In the genomic region with DNA sequence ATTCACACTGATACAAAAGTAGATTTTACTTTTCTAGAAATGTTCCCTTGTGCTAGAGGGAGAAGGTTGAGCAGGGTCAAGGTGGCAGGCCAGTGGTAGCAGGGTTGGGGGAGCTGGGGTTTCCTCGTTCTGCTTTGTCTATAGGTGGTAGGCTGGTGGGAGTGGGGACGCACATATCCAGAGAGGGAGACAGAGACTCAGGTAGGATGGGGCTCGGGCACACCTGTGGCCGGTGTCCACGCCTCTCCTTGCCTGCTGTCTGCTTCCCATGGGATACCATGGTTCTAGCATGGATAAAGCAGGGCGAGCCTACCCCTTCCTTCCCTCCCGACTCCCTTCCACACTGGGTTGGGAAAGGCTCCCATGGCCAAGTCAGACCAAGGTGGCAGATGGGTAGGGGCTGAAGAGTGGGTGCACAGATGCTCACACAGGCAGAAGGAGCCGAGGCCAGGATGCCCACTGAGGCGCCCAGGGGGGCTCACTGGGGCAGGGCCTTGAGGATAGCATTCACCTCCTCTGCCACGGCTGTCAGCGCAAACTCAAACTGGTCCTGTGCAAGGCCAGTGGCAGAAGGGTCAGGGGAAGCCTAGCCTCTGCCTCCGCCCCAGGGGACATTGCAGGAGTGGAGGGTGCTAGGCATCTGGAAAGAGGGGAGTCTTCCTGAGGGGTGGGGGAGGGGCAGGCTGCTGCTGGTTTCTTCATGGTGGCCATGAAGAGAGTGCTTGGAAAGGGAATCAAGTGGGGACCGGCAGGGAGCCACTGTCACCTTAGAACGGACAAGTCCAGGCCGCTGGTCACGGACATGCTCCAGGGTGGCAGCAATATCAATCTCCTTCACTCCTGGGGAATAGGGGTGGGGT, we compare ENCODE assay signal across 14 mouse cellular contexts. TPM values are rescaled to one million over a fixed set of nuclear protein-coding genes. Genes with fewer than 3 reads are reported as not detected.
A peak's percentile ranks its signal among the peaks of the same experiment; 100 is the strongest.
DNase-seq lines count a peak whose midpoint lies in the region; ATAC-seq and TF ChIP-seq lines count a peak whose summit lies in the region.
"Had no signal": no experiment of that assay in that cellular context is flagged by ENCODE, and none has a peak within 500 bp of the region (broad histone marks: within the 10 kb centered on the region; RNA-seq: fewer than 3 reads in every experiment).

No protein-coding gene starts in this region.

- TF ChIP-seq CTCF in cerebellum, adult 2 months (IDR thresholded peaks at IDR 0.05; ENCODE audit: borderline replicate concordance, insufficient read depth, low read depth, low read length): no peak

- peak overlapping the region; percentile 64; the same call in 1 of the 2 replicates for H3K27ac ChIP-seq in cerebellum, adult 2 months (ENCODE audit: insufficient read depth, low read length)
- no peak overlapping the region for H3K27ac ChIP-seq in hindbrain, embryonic 12.5 days
- no peak overlapping the region for H3K27ac ChIP-seq in hindbrain, embryonic 14.5 days
- H3K27ac ChIP-seq in midbrain, embryonic 13.5 days: no peak overlapping the region
- H3K27ac ChIP-seq in midbrain, embryonic 14.5 days (replicated peaks; ENCODE audit: low read depth, low read length): no peak overlapping the region
- H3K27ac ChIP-seq: embryonic facial prominence, embryonic 15.5 days had no signal

- ATAC-seq in cerebellum, adult (ENCODE audit: insufficient number of reproducible peaks, low FRiP score, low TSS enrichment): no peak
- ATAC-seq in hindbrain, embryonic 12.5 days (ENCODE audit: low FRiP score): no peak
- ATAC-seq in hindbrain, embryonic 14.5 days (ENCODE audit: low FRiP score): no peak
- no peak for ATAC-seq in midbrain, embryonic 13.5 days
- no peak for ATAC-seq in midbrain, embryonic 14.5 days (ENCODE audit: low FRiP score, low TSS enrichment)
- ATAC-seq in megakaryocyte-erythroid progenitor cell, adult 5-6 weeks (replicated peaks; ENCODE audit: low FRiP score, low TSS enrichment, poor library complexity, severe bottlenecking): no peak

- no peak for DNase-seq in cerebellum, adult 2 months
- DNase-seq in hindbrain, embryonic 14.5 days (ENCODE audit: low spot score): no peak
- DNase-seq in midbrain, embryonic 14.5 days: no peak
- no peak for DNase-seq in layer of hippocampus, adult 18-20 months (ENCODE audit: low spot score in 2 of 2)
- DNase-seq: thymus, postnatal 25 days had no signal

- TF ChIP-seq POLR2A in cerebellum, adult 2 months (IDR thresholded peaks at IDR 0.05; ENCODE audit: borderline replicate concordance, insufficient read depth, low read length): no peak

- H3K9ac ChIP-seq in hindbrain, embryonic 12.5 days: peak overlapping the region; percentile 1; the same call in 1 of the 2 replicates
- H3K9ac ChIP-seq in hindbrain, embryonic 14.5 days: no peak overlapping the region; the same call in 1 of the 2 replicates
- 0 out of 2 replicates have a peak overlapping the region, but pooled peaks have one; percentile 48 for H3K9ac ChIP-seq in midbrain, embryonic 13.5 days (replicated peaks)
- no peak overlapping the region for H3K9ac ChIP-seq in midbrain, embryonic 14.5 days (replicated peaks; ENCODE audit: low read length)
- H3K9ac ChIP-seq: embryonic facial prominence, embryonic 15.5 days had no signal

- peaks cover 13% of the 10 kb centered on the region for H3K36me3 ChIP-seq in hindbrain, embryonic 12.5 days
- H3K36me3 ChIP-seq in hindbrain, embryonic 14.5 days (replicated peaks; ENCODE audit: control insufficient read depth, insufficient read depth): peaks cover 6% of the 10 kb centered on the region
- peaks cover 17% of the 10 kb centered on the region for H3K36me3 ChIP-seq in midbrain, embryonic 13.5 days
- peaks cover 14% of the 10 kb centered on the region; the same call in 1 of the 2 replicates for H3K36me3 ChIP-seq in midbrain, embryonic 14.5 days (ENCODE audit: control insufficient read depth, insufficient read depth, low read length)

- no peak overlapping the region for H3K4me2 ChIP-seq in hindbrain, embryonic 12.5 days (replicated peaks)
- no peak overlapping the region for H3K4me2 ChIP-seq in hindbrain, embryonic 14.5 days (replicated peaks)
- no peak overlapping the region for H3K4me2 ChIP-seq in midbrain, embryonic 13.5 days (replicated peaks)
- no peak overlapping the region for H3K4me2 ChIP-seq in midbrain, embryonic 14.5 days (ENCODE audit: low read length)
- H3K4me2 ChIP-seq: embryonic facial prominence, embryonic 15.5 days had no signal

- no peak overlapping the region for H3K4me3 ChIP-seq in cerebellum, adult 2 months (replicated peaks; ENCODE audit: insufficient read depth, low read depth, low read length)
- H3K4me3 ChIP-seq in hindbrain, embryonic 12.5 days: no peak overlapping the region
- H3K4me3 ChIP-seq in hindbrain, embryonic 14.5 days (replicated peaks; ENCODE audit: low read length): no peak overlapping the region
- H3K4me3 ChIP-seq in midbrain, embryonic 13.5 days (replicated peaks): no peak overlapping the region
- no peak overlapping the region for H3K4me3 ChIP-seq in midbrain, embryonic 14.5 days (replicated peaks; ENCODE audit: low read depth, low read length)
- H3K4me3 ChIP-seq: embryonic facial prominence, embryonic 15.5 days had no signal

- H3K27me3 ChIP-seq in cerebellum, adult 2 months (ENCODE audit: control insufficient read depth, insufficient read depth, low read length): no peaks in the 10 kb centered on the region
- H3K27me3 ChIP-seq in hindbrain, embryonic 12.5 days: peaks cover 2% of the 10 kb centered on the region; the same call in 1 of the 2 replicates
- no peaks in the 10 kb centered on the region for H3K27me3 ChIP-seq in hindbrain, embryonic 14.5 days (ENCODE audit: control insufficient read depth, insufficient read depth, low read length)
- no peaks in the 10 kb centered on the region for H3K27me3 ChIP-seq in midbrain, embryonic 13.5 days
- no peaks in the 10 kb centered on the region for H3K27me3 ChIP-seq in midbrain, embryonic 14.5 days (ENCODE audit: control insufficient read depth, insufficient read depth, low read length)
- H3K27me3 ChIP-seq: embryonic facial prominence, embryonic 15.5 days had no signal

- no peaks in the 10 kb centered on the region for H3K9me3 ChIP-seq in hindbrain, embryonic 12.5 days (replicated peaks)
- no peaks in the 10 kb centered on the region for H3K9me3 ChIP-seq in hindbrain, embryonic 14.5 days (ENCODE audit: control insufficient read depth, low read length)
- no peaks in the 10 kb centered on the region for H3K9me3 ChIP-seq in midbrain, embryonic 13.5 days
- no peaks in the 10 kb centered on the region for H3K9me3 ChIP-seq in midbrain, embryonic 14.5 days (ENCODE audit: control insufficient read depth, low read length)
- H3K9me3 ChIP-seq: embryonic facial prominence, embryonic 15.5 days had no signal

- H3K4me1 ChIP-seq in cerebellum, adult 2 months (ENCODE audit: control insufficient read depth, insufficient read depth, low read length): peaks cover 40% of the 10 kb centered on the region
- peaks cover 21% of the 10 kb centered on the region for H3K4me1 ChIP-seq in hindbrain, embryonic 12.5 days
- 0 out of 2 replicates have a peak, but pooled peaks cover 6% of the 10 kb centered on the region for H3K4me1 ChIP-seq in hindbrain, embryonic 14.5 days (replicated peaks; ENCODE audit: control insufficient read depth, insufficient read depth, low read length)
- peaks cover 26% of the 10 kb centered on the region for H3K4me1 ChIP-seq in midbrain, embryonic 13.5 days (replicated peaks)
- no peaks in the 10 kb centered on the region; the same call in 1 of the 2 replicates for H3K4me1 ChIP-seq in midbrain, embryonic 14.5 days (ENCODE audit: control insufficient read depth, insufficient read depth, low read length)

- WGBS in cerebellum, adult 2 months: 64% methylated on average over 16 of the region's 16 CpGs
- 72% methylated on average over 16 of the region's 16 CpGs for WGBS in hindbrain, embryonic 12.5 days
- 85% methylated on average over 16 of the region's 16 CpGs for WGBS in hindbrain, embryonic 14.5 days
- 85% methylated on average over 16 of the region's 16 CpGs for WGBS in midbrain, embryonic 13.5 days
- 82% methylated on average over 16 of the region's 16 CpGs for WGBS in midbrain, embryonic 14.5 days

RNA-seq across cellular contexts. Expression of gene Dnajb2, which starts 11.1 kb away (rescaled TPM):
- polyA plus RNA-seq in cerebellum, adult 2 months (2012; rRNA removed): 139 and 153 TPM in 2 replicates
- polyA plus RNA-seq in hindbrain, embryonic 12.5 days (2016; fragmentation: Nextera tagmentation; extraction: Ambion mirVana): 54.6 and 55.2 TPM in 2 replicates
- 39.5 and 45.2 TPM in 2 replicates for polyA plus RNA-seq in hindbrain, embryonic 14.5 days (2014; fragmentation: Nextera tagmentation; extraction: Ambion mirVana)
- 47.6 and 56.7 TPM in 2 replicates for polyA plus RNA-seq in midbrain, embryonic 13.5 days (2015; fragmentation: Nextera tagmentation; extraction: Ambion mirVana)
- polyA plus RNA-seq in midbrain, embryonic 14.5 days (2014; fragmentation: Nextera tagmentation; extraction: Ambion mirVana): 29.5 and 38.3 TPM in 2 replicates
- total RNA-seq in megakaryocyte-erythroid progenitor cell, adult 5-6 weeks (2014; fragmentation: Nextera tagmentation): 15.2 and 18.3 TPM in 2 replicates
- 14.2 and 21.7 TPM in 2 replicates for total RNA-seq in megakaryocyte-erythroid progenitor cell, adult 5-6 weeks (2017)
- total RNA-seq in layer of hippocampus, adult 18-20 months (2021): 100 to 1,000 TPM in 1 of 2 experiments, 10 to 100 TPM in 1; 93.4 to 100 TPM

RNA-seq across cellular contexts. Expression of gene A630095N17Rik, which starts 15.4 kb away (rescaled TPM):
- polyA plus RNA-seq in cerebellum, adult 2 months (2012; rRNA removed): not detected in 2 replicates
- polyA plus RNA-seq in hindbrain, embryonic 12.5 days (2016; fragmentation: Nextera tagmentation; extraction: Ambion mirVana): not detected in 2 replicates
- not detected in 2 replicates for polyA plus RNA-seq in hindbrain, embryonic 14.5 days (2014; fragmentation: Nextera tagmentation; extraction: Ambion mirVana)
- not detected in 2 replicates for polyA plus RNA-seq in midbrain, embryonic 13.5 days (2015; fragmentation: Nextera tagmentation; extraction: Ambion mirVana)
- not detected in 2 replicates for polyA plus RNA-seq in midbrain, embryonic 14.5 days (2014; fragmentation: Nextera tagmentation; extraction: Ambion mirVana)
- total RNA-seq in megakaryocyte-erythroid progenitor cell, adult 5-6 weeks (2014; fragmentation: Nextera tagmentation): not detected in 2 replicates
- not detected in 2 replicates for total RNA-seq in megakaryocyte-erythroid progenitor cell, adult 5-6 weeks (2017)
- not detected for total RNA-seq in layer of hippocampus, adult 18-20 months (2021)
- polyA plus RNA-seq: embryonic facial prominence, embryonic 15.5 days; large intestine, adult 2 months; limb, embryonic 14.5 days had no signal

RNA-seq across cellular contexts. Expression of gene Ptprn, which starts 17.0 kb away (rescaled TPM):
- 172 and 180 TPM in 2 replicates for polyA plus RNA-seq in cerebellum, adult 2 months (2012; rRNA removed)
- 11.7 and 12.6 TPM in 2 replicates for polyA plus RNA-seq in hindbrain, embryonic 12.5 days (2016; fragmentation: Nextera tagmentation; extraction: Ambion mirVana)
- polyA plus RNA-seq in hindbrain, embryonic 14.5 days (2014; fragmentation: Nextera tagmentation; extraction: Ambion mirVana): 26.1 and 34.8 TPM in 2 replicates
- 11.1 and 14.0 TPM in 2 replicates for polyA plus RNA-seq in midbrain, embryonic 13.5 days (2015; fragmentation: Nextera tagmentation; extraction: Ambion mirVana)
- 16.6 and 19.3 TPM in 2 replicates for polyA plus RNA-seq in midbrain, embryonic 14.5 days (2014; fragmentation: Nextera tagmentation; extraction: Ambion mirVana)
- total RNA-seq in megakaryocyte-erythroid progenitor cell, adult 5-6 weeks (2014; fragmentation: Nextera tagmentation): 0.31 TPM in 1 of 2 replicates, not detected in the other
- total RNA-seq in megakaryocyte-erythroid progenitor cell, adult 5-6 weeks (2017): 0.08 TPM in 1 of 2 replicates, not detected in the other
- 100 to 1,000 TPM; 399 to 401 TPM for total RNA-seq in layer of hippocampus, adult 18-20 months (2021)
- total RNA-seq: MEL had no signal

RNA-seq across cellular contexts. Expression of gene Tuba4a, which starts 27.6 kb away (rescaled TPM):
- polyA plus RNA-seq in cerebellum, adult 2 months (2012; rRNA removed): 385 and 391 TPM in 2 replicates
- 10.3 and 11.1 TPM in 2 replicates for polyA plus RNA-seq in hindbrain, embryonic 12.5 days (2016; fragmentation: Nextera tagmentation; extraction: Ambion mirVana)
- polyA plus RNA-seq in hindbrain, embryonic 14.5 days (2014; fragmentation: Nextera tagmentation; extraction: Ambion mirVana): 13.8 and 20.8 TPM in 2 replicates
- 3.9 and 5.3 TPM in 2 replicates for polyA plus RNA-seq in midbrain, embryonic 13.5 days (2015; fragmentation: Nextera tagmentation; extraction: Ambion mirVana)
- 4.2 and 6.4 TPM in 2 replicates for polyA plus RNA-seq in midbrain, embryonic 14.5 days (2014; fragmentation: Nextera tagmentation; extraction: Ambion mirVana)
- total RNA-seq in megakaryocyte-erythroid progenitor cell, adult 5-6 weeks (2014; fragmentation: Nextera tagmentation): 232 and 276 TPM in 2 replicates
- total RNA-seq in megakaryocyte-erythroid progenitor cell, adult 5-6 weeks (2017): 137 and 146 TPM in 2 replicates
- total RNA-seq in layer of hippocampus, adult 18-20 months (2021): 100 to 1,000 TPM; 524 to 572 TPM

RNA-seq across cellular contexts. Expression of gene Resp18, which starts 30.9 kb away (rescaled TPM):
- polyA plus RNA-seq in cerebellum, adult 2 months (2012; rRNA removed): 226 and 275 TPM in 2 replicates
- 50.0 and 56.8 TPM in 2 replicates for polyA plus RNA-seq in hindbrain, embryonic 12.5 days (2016; fragmentation: Nextera tagmentation; extraction: Ambion mirVana)
- polyA plus RNA-seq in hindbrain, embryonic 14.5 days (2014; fragmentation: Nextera tagmentation; extraction: Ambion mirVana): 232 and 253 TPM in 2 replicates
- 97.4 and 99.9 TPM in 2 replicates for polyA plus RNA-seq in midbrain, embryonic 13.5 days (2015; fragmentation: Nextera tagmentation; extraction: Ambion mirVana)
- polyA plus RNA-seq in midbrain, embryonic 14.5 days (2014; fragmentation: Nextera tagmentation; extraction: Ambion mirVana): 116 and 164 TPM in 2 replicates
- total RNA-seq in megakaryocyte-erythroid progenitor cell, adult 5-6 weeks (2014; fragmentation: Nextera tagmentation): not detected in 2 replicates
- not detected in 2 replicates for total RNA-seq in megakaryocyte-erythroid progenitor cell, adult 5-6 weeks (2017)
- total RNA-seq in layer of hippocampus, adult 18-20 months (2021): 100 to 1,000 TPM; 104 to 114 TPM
- total RNA-seq: megakaryocyte progenitor cell, adult 5-6 weeks; MEL had no signal

Comparison
In these comparisons a context has a peak if more than half of its experiments do, and no peak if none do; other contexts are left out.
1. H3K9ac ChIP-seq: peak in hindbrain, embryonic 12.5 days (single experiment) and midbrain, embryonic 13.5 days (single experiment); none in hindbrain, embryonic 14.5 days (single experiment) and midbrain, embryonic 14.5 days (single experiment).